Mouse (Mus musculus) heart, adult 2 months (tissue): ENCODE data around the gene Stra6. TPM values are rescaled to one million over a fixed set of nuclear protein-coding genes. Genes with fewer than 3 reads are reported as not detected.

Experiments
- DNase-seq, 2 experiments: peaks; one replicate each; pipeline ENCODE4 v3.0.0; 2021
- H3K27ac ChIP-seq: fragments of 200-600 bp; 2 replicates; pipeline ENCODE4 v1.8.1; 2022
- H3K27me3 ChIP-seq: fragments of 200-500 bp; 2 replicates; pipeline ENCODE4 v1.6.1; 2012; ENCODE audit warnings: mild to moderate bottlenecking, low read length, inconsistent platforms, mixed read lengths; ENCODE audit not compliant: control insufficient read depth, insufficient read depth
- H3K36me3 ChIP-seq: fragments of 200-500 bp; 2 replicates; pipeline ENCODE4 v1.6.1; 2012; ENCODE audit warnings: low read length, inconsistent platforms; ENCODE audit not compliant: control insufficient read depth, insufficient read depth
- H3K4me1 ChIP-seq: fragments of 200-500 bp; 2 replicates; pipeline ENCODE4 v1.6.1; 2011; ENCODE audit warnings: low read length; ENCODE audit not compliant: control insufficient read depth, insufficient read depth
- H3K4me3 ChIP-seq: fragments of 200-600 bp; 2 replicates; pipeline ENCODE4 v1.8.1; 2022
- H3K79me2 ChIP-seq: fragments of 200-500 bp; replicated peaks from 2 replicates; pipeline ENCODE4 v1.6.1; 2012; ENCODE audit warnings: mild to moderate bottlenecking, inconsistent platforms, low read length, moderate library complexity, mixed read lengths; ENCODE audit not compliant: control insufficient read depth, insufficient read depth
- H3K9ac ChIP-seq: fragments of 200-500 bp; 2 replicates; pipeline ENCODE4 v1.6.1; 2012; ENCODE audit warnings: low read depth, mild to moderate bottlenecking, control low read depth, inconsistent platforms, low read length, mixed read lengths
- CTCF ChIP-seq: fragments of 200-600 bp; IDR thresholded peaks from 2 replicates; pipeline ENCODE4 v1.8.1; 2022; ENCODE audit warnings: antibody characterized with exemption, mild to moderate bottlenecking, moderate library complexity
- EP300 ChIP-seq: fragments of 200-500 bp; IDR thresholded peaks from 2 replicates; pipeline ENCODE4 v1.6.1; 2011; ENCODE audit warnings: low read depth, low read length, control low read depth; ENCODE audit not compliant: insufficient read depth
- POLR2A ChIP-seq: fragments of 200-500 bp; IDR thresholded peaks from 2 replicates; pipeline ENCODE4 v1.6.1; 2011; ENCODE audit warnings: mild to moderate bottlenecking, low read depth, low read length, control low read depth; ENCODE audit not compliant: insufficient read depth
- WGBS: fragments of 180-500 bp; shearing (Covaris S2); methylation state at CpG from one replicate; pipeline ENCODE4 v1.1.7; 2018; 5-methylcytosine and 5-hydroxymethylcytosine counted together
- intact Hi-C: fragments of 180-260 bp; cut with DNase I; formaldehyde crosslinking; loops from one replicate; pipeline ENCODE4 v1.15.1; 2025
- polyA plus RNA-seq: library from polyadenylated mRNA; depleted of rRNA; stranded (reverse); fragments of >200 nt; gene quantifications from 2 replicates; pipeline ENCODE4 v1.2.3, GENCODE M21; 2012
- total RNA-seq, 2 experiments: library from RNA; stranded (reverse); gene quantifications; 2 replicates each; pipeline ENCODE4 v1.2.3; 2021

Stra6 gene
- total and polyA plus RNA-seq, 3 experiments: 0.34 to 0.68 (median 0.65) TPM

DNA sequence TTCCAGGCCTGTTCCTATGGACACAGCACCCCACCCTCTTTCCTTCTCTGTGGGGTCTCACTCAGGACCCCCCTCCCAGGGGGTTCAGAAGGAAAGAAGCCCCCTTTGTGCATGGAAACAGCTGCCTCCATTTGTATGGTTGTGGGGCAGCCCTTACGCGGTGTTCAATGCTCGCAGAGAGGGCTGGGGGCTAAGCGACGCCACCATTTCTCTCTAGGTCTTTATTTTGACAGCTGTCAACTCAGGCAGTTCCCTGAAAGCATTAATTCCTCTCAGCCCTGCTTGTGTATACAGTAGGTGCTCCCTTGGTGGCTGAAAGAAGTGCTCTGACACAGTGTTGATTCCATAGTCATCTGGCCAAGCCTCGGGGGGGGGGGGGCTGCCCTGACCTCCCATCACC, 40.1 kb downstream of the Stra6 start:
- TF ChIP-seq CTCF (no peak), EP300 (no peak), POLR2A (no peak)
- Histone ChIP-seq H3K4me3 (no peak overlapping the region), H3K27me3 (no peaks in the 10 kb centered on the region), H3K4me1 (no peaks in the 10 kb centered on the region), H3K27ac (no peak overlapping the region), H3K79me2 (no peaks in the 10 kb centered on the region), H3K9ac (no peak overlapping the region), H3K36me3 (no peaks in the 10 kb centered on the region)
- intact Hi-C loops: no loop called here
- no peak for DNase-seq
- WGBS: 78% methylated on average over 6 of the region's 6 CpGs

- intact Hi-C loops: no loop called here
- no peaks in the 10 kb centered on the region; the same call in 1 of the 2 replicates for H3K27me3 ChIP-seq
- no peak overlapping the region for H3K27ac ChIP-seq
- 80% methylated on average over 15 of the region's 15 CpGs for WGBS
- no peak for DNase-seq
- H3K4me3 ChIP-seq: no peak overlapping the region
- no peak overlapping the region for H3K9ac ChIP-seq
- TF ChIP-seq EP300 (no peak), POLR2A (no peak), CTCF (no peak)
- no peaks in the 10 kb centered on the region for H3K36me3 ChIP-seq
- no peaks in the 10 kb centered on the region for H3K79me2 ChIP-seq
- no peaks in the 10 kb centered on the region for H3K4me1 ChIP-seq
Observed at GRCm38 (mm10) chr9:58105595-58106169, 42.1 kb downstream of the Stra6 start.

DNA sequence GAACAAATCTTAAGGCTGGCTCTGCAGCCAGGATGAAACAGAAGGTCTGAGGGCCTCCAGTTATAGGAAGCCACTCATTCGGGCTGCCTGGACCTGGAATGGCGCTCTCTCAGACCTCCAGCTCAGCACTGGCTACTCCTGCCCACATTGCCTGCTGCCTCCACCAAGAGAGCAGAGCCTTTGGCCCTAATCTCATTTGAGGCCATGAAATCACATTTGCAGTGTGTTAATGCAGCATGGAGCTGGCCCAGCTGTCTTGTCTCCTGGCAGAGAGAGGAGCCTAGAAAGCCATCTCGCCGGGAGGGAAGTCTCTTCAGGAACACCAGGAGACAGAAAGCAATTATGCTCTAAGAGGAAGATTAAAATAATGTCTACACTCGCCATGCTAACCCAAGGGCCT, 43.9 kb downstream of the Stra6 start:
- H3K36me3 ChIP-seq: no peaks in the 10 kb centered on the region
- intact Hi-C loops: no loop called here
- no peaks in the 10 kb centered on the region for H3K79me2 ChIP-seq
- no peak for DNase-seq
- H3K4me3 ChIP-seq: no peak overlapping the region
- H3K27ac ChIP-seq: no peak overlapping the region
- TF ChIP-seq CTCF (no peak), EP300 (no peak), POLR2A (no peak)
- 62% methylated on average over 5 of the region's 5 CpGs for WGBS
- H3K4me1 ChIP-seq: no peaks in the 10 kb centered on the region
- no peak overlapping the region for H3K9ac ChIP-seq
- H3K27me3 ChIP-seq: no peaks in the 10 kb centered on the region; the same call in 1 of the 2 replicates

GRCm38 (mm10) chr9:58110787-58111186, 47.2 kb downstream of the Stra6 start:
- WGBS: 77% methylated on average over 5 of the region's 5 CpGs
- Histone ChIP-seq H3K27me3 (peaks cover 1% of the 10 kb centered on the region; the same call in 1 of the 2 replicates), H3K4me1 (no peaks in the 10 kb centered on the region; the same call in 1 of the 2 replicates), H3K4me3 (no peak overlapping the region), H3K36me3 (no peaks in the 10 kb centered on the region), H3K79me2 (no peaks in the 10 kb centered on the region), H3K27ac (no peak overlapping the region), H3K9ac (no peak overlapping the region)
- no peak for DNase-seq
- intact Hi-C loops: no loop called here
- no peak for TF ChIP-seq EP300
- no peak for TF ChIP-seq CTCF
- no peak for TF ChIP-seq POLR2A

DNA sequence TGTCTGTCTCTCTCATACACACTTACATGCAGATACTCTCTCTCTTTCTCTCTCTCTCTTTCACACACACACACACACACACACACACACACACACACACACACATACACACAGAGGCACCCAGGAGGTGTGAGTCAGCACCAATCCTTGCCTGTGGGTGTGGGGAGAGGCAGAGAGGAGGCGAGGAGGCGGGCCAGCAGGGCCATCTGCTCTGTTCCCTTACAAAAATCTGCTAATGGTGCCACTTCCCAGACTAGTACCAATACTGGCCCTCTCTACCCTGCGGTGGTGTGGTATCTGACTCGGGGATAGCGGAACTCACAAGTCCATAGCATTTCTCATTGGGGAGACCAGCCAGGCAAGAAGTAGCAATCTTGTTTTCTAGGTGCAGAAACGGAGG, 47.8 kb downstream of the Stra6 start:
- no peak overlapping the region for H3K4me3 ChIP-seq
- no peaks in the 10 kb centered on the region; the same call in 1 of the 2 replicates for H3K4me1 ChIP-seq
- no peak overlapping the region for H3K27ac ChIP-seq
- intact Hi-C loops: no loop called here
- H3K27me3 ChIP-seq: peaks cover 1% of the 10 kb centered on the region; the same call in 1 of the 2 replicates
- no peaks in the 10 kb centered on the region for H3K36me3 ChIP-seq
- no peak for DNase-seq
- WGBS: 79% methylated on average over 6 of the region's 6 CpGs
- no peaks in the 10 kb centered on the region for H3K79me2 ChIP-seq
- TF ChIP-seq EP300 (no peak), POLR2A (no peak), CTCF (no peak)
- H3K9ac ChIP-seq: no peak overlapping the region

DNA sequence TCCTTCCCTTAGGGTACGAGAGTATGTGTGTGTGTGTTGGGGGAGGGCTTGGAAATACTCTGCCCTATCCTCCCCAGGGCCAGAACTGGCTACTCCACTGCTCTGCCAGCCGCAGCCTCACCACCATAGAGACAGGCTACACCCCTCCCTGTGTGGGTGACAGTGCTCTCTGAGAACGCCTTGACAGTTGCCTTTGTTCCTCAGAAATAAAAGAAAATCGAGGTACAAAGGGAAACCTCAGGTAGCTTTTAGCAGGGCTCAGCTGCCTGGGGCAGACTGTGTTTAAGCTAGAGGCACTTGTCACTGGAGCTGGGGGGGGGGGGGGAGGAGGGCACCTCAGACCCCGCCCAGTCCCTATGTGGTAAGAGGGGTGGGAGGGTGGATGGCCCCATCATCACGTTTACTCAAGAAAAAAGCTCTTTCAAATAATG, 48.7 kb downstream of the Stra6 start:
- WGBS: 54% methylated on average over 6 of the region's 6 CpGs
- no peak overlapping the region for H3K9ac ChIP-seq
- H3K4me1 ChIP-seq: no peaks in the 10 kb centered on the region; the same call in 1 of the 2 replicates
- TF ChIP-seq EP300 (no peak), CTCF (no peak), POLR2A (no peak)
- H3K27me3 ChIP-seq: peaks cover 1% of the 10 kb centered on the region; the same call in 1 of the 2 replicates
- no peaks in the 10 kb centered on the region for H3K36me3 ChIP-seq
- DNase-seq: no peak
- H3K4me3 ChIP-seq: no peak overlapping the region
- no peak overlapping the region for H3K27ac ChIP-seq
- intact Hi-C loops: no loop called here
- H3K79me2 ChIP-seq: no peaks in the 10 kb centered on the region
